Mouse (Mus musculus) R1 (cell line): ENCODE results near the gene Fam131b.

ENCODE experiments used
- DNase-seq: peaks from one replicate; pipeline ENCODE4 v3.0.0-alpha.2; 2018; ENCODE audit warnings: low read depth, low spot score

The Fam131b gene

GRCm38 (mm10) chr6:42324482-42325267 lies at the start of gene Fam131b:
Gene Fam131b (minus strand): TSS chr6:42324643.
- DNase-seq: peak; percentile 39

- no peak for DNase-seq
Measured at GRCm38 (mm10) chr6:42373669-42374430, 49.4 kb upstream of the Fam131b start.

GRCm38 (mm10) chr6:42372816-42373547 lies 48.5 kb upstream of the Fam131b start, which contains the start of gene Epha1:
Gene Epha1 (minus strand): TSS chr6:42373268.
- DNase-seq: peak; percentile 83

- DNase-seq: peak; percentile 21
Measured at GRCm38 (mm10) chr6:42372421-42372815, 48.0 kb upstream of the Fam131b start.

GRCm38 (mm10) chr6:42372001-42372400 lies 47.6 kb upstream of the Fam131b start:
- DNase-seq: no peak

GRCm38 (mm10) chr6:42370630-42371363 lies 46.4 kb upstream of the Fam131b start:
- DNase-seq: no peak

- peak; percentile 35 for DNase-seq
Measured at GRCm38 (mm10) chr6:42369870-42370269, 45.4 kb upstream of the Fam131b start.

GRCm38 (mm10) chr6:42365215-42365614 lies 40.8 kb upstream of the Fam131b start:
- no peak for DNase-seq

- DNase-seq: no peak
Measured at GRCm38 (mm10) chr6:42364607-42365006, 40.2 kb upstream of the Fam131b start.

- no peak for DNase-seq
Measured at GRCm38 (mm10) chr6:42364066-42364465, 39.6 kb upstream of the Fam131b start.

GRCm38 (mm10) chr6:42362974-42363373 lies 38.5 kb upstream of the Fam131b start:
- no peak for DNase-seq

- DNase-seq: no peak
Measured at GRCm38 (mm10) chr6:42362497-42362896, 38.1 kb upstream of the Fam131b start.

- DNase-seq: no peak
Measured at GRCm38 (mm10) chr6:42362074-42362473, 37.6 kb upstream of the Fam131b start.

- no peak for DNase-seq
Measured at GRCm38 (mm10) chr6:42361041-42361895, 36.8 kb upstream of the Fam131b start.

- no peak for DNase-seq
Measured at GRCm38 (mm10) chr6:42360231-42360840, 35.9 kb upstream of the Fam131b start.

- DNase-seq: no peak
Measured at GRCm38 (mm10) chr6:42359364-42360147, 35.1 kb upstream of the Fam131b start.

- DNase-seq: no peak
Measured at GRCm38 (mm10) chr6:42358901-42359300, 34.5 kb upstream of the Fam131b start.

- DNase-seq: no peak
Measured at GRCm38 (mm10) chr6:42357901-42358300, 33.5 kb upstream of the Fam131b start.

GRCm38 (mm10) chr6:42356913-42357312 lies 32.5 kb upstream of the Fam131b start:
- peak; percentile 9 for DNase-seq
